Mouse (Mus musculus) brain, embryonic 14.5 days (tissue): ENCODE results near the gene Thap4. TPM values are rescaled to one million over a fixed set of nuclear protein-coding genes. Genes with fewer than 3 reads are reported as not detected.
A peak's percentile ranks its signal among the peaks of the same experiment; 100 is the strongest.

Experiments used
- DNase-seq: peaks from one replicate; pipeline ENCODE4 v3.0.0-alpha.2; 2011; ENCODE audit warnings: low read depth
- CTCF ChIP-seq: fragments of 200-500 bp; IDR thresholded peaks from 2 replicates; pipeline ENCODE4 v1.5.1; 2012; ENCODE audit warnings: inconsistent platforms, mild to moderate bottlenecking, moderate library complexity, borderline replicate concordance; ENCODE audit not compliant: insufficient read depth, insufficient read length; ENCODE audit errors: extremely low read depth
- POLR2A ChIP-seq: fragments of 200-500 bp; IDR thresholded peaks from 2 replicates; pipeline ENCODE4 v1.6.1; 2012; ENCODE audit warnings: mild to moderate bottlenecking, inconsistent platforms, borderline replicate concordance; ENCODE audit not compliant: poor library complexity, insufficient read depth, insufficient read length, severe bottlenecking; ENCODE audit errors: extremely low read depth
- polyA plus RNA-seq: library from polyadenylated mRNA; depleted of rRNA; stranded (reverse); fragments of >200 nt; gene quantifications from 2 replicates; pipeline ENCODE4 v1.2.3, GENCODE M21; 2012; rRNA removed

The Thap4 gene
- polyA plus RNA-seq = 44.9 and 53.1 TPM in 2 replicates

- no peak for TF ChIP-seq CTCF
- peak; percentile 80 for TF ChIP-seq POLR2A
- peak; percentile 97 for DNase-seq
These were observed at the start of gene Thap4 for GRCm38 (mm10) chr1:93754573-93755290. Gene Thap4 (minus strand): TSS chr1:93754864.

- peak; percentile 99 for DNase-seq
- peak; percentile 51; the same call in 1 of the 2 replicates for TF ChIP-seq POLR2A
- peak; percentile 96 for TF ChIP-seq CTCF
These were observed 49.2 kb upstream of the Thap4 start, which contains the start of gene Ing5 for GRCm38 (mm10) chr1:93803556-93804507. Gene Ing5 (plus strand): TSS chr1:93803965.

- no peak for DNase-seq
- TF ChIP-seq POLR2A = no peak
- no peak for TF ChIP-seq CTCF
These were observed 48.1 kb upstream of the Thap4 start for GRCm38 (mm10) chr1:93802771-93803170.

- DNase-seq = peak; percentile 99
- TF ChIP-seq CTCF = peak; percentile 49; the same call in 1 of the 2 replicates
- TF ChIP-seq POLR2A = 0 out of 2 replicates have a peak, but pooled peaks have one; percentile 28
These were observed 47.1 kb upstream of the Thap4 start, which contains the start of gene Dtymk for GRCm38 (mm10) chr1:93801741-93802238. Gene Dtymk (minus strand): TSS chr1:93801934.

- DNase-seq = peak; percentile 6
- TF ChIP-seq POLR2A = no peak
- TF ChIP-seq CTCF = no peak
These were observed 46.2 kb upstream of the Thap4 start for GRCm38 (mm10) chr1:93800670-93801503.

GRCm38 (mm10) chr1:93795886-93796285 lies 41.2 kb upstream of the Thap4 start:
- no peak for TF ChIP-seq CTCF
- TF ChIP-seq POLR2A = no peak
- no peak for DNase-seq

GRCm38 (mm10) chr1:93794526-93794925 lies 39.9 kb upstream of the Thap4 start:
- no peak for DNase-seq
- TF ChIP-seq POLR2A (no peak), CTCF (no peak)

- no peak for DNase-seq
- TF ChIP-seq CTCF (no peak), POLR2A (no peak)
These were observed 32.2 kb upstream of the Thap4 start for GRCm38 (mm10) chr1:93786912-93787311.

- no peak for DNase-seq
- TF ChIP-seq POLR2A (no peak), CTCF (no peak)
These were observed 22.0 kb upstream of the Thap4 start for GRCm38 (mm10) chr1:93776686-93777085.

- TF ChIP-seq CTCF (no peak), POLR2A (no peak)
- DNase-seq = no peak
These were observed 15.2 kb upstream of the Thap4 start for GRCm38 (mm10) chr1:93769901-93770300.

GRCm38 (mm10) chr1:93767600-93767999 lies 12.9 kb upstream of the Thap4 start:
- TF ChIP-seq POLR2A (no peak), CTCF (no peak)
- DNase-seq = no peak
